In genomic region chr1:182409401-182410173, GRCm38 (mm10) we compare ENCODE assay signal across 7 mouse cellular contexts. TPM values are rescaled to one million over a fixed set of nuclear protein-coding genes. Genes with fewer than 3 reads are reported as not detected.
DNase-seq lines count a peak whose midpoint lies in the region; ATAC-seq and TF ChIP-seq lines count a peak whose summit lies in the region.

No protein-coding gene starts in this region.

- H3K4me1 ChIP-seq in heart, embryonic 15.5 days (replicated peaks): peaks cover 29% of the 10 kb centered on the region

- H3K4me3 ChIP-seq in heart, embryonic 15.5 days: peak overlapping the region; percentile 90
- peak overlapping the region; percentile 43 for H3K4me3 ChIP-seq in myocyte

- peak; percentile 19 to 26 for DNase-seq in B cell, adult 2 months
- peak; percentile 16 to 35 for DNase-seq in CD8-positive naive resting alpha-beta T cell, adult 2 months (ENCODE audit: low read depth in 2 of 2, low spot score in 2 of 2)
- DNase-seq in cerebellum, adult 9-11 months: peak; percentile 54
- peak; percentile 58 for DNase-seq in liver
- DNase-seq in layer of hippocampus, adult 8-10 months (ENCODE audit: low spot score in 2 of 2): no peak

- H3K9ac ChIP-seq in heart, embryonic 15.5 days: peak overlapping the region; percentile 96

- peak overlapping the region; percentile 68 for H3ac ChIP-seq in myocyte (ENCODE audit: control insufficient read depth, insufficient read length)

- H3K36me3 ChIP-seq in heart, embryonic 15.5 days: no peaks in the 10 kb centered on the region
- H3K36me3 ChIP-seq in myocyte (ENCODE audit: control insufficient read depth, insufficient read depth): no peaks in the 10 kb centered on the region

- H3K9me3 ChIP-seq in heart, embryonic 15.5 days (replicated peaks): no peaks in the 10 kb centered on the region

- 2% methylated on average over 34 of the region's 34 CpGs for WGBS in heart, embryonic 15.5 days

- peak overlapping the region; percentile 95 for H3K27ac ChIP-seq in heart, embryonic 15.5 days

- H3K79me2 ChIP-seq in myocyte (ENCODE audit: control insufficient read depth, insufficient read depth): peaks cover 49% of the 10 kb centered on the region

- peak overlapping the region; percentile 84 for H3K4me2 ChIP-seq in heart, embryonic 15.5 days
- H3K4me2 ChIP-seq in myocyte (ENCODE audit: low read depth): peak overlapping the region; percentile 85

- ATAC-seq in heart, embryonic 15.5 days (replicated peaks; ENCODE audit: insufficient number of reproducible peaks, insufficient read depth, low FRiP score, low read depth): peak; percentile 71

- no peak for TF ChIP-seq POLR2A in myocyte (IDR thresholded peaks at IDR 0.05; ENCODE audit: insufficient read length, low read depth)

- H3K27me3 ChIP-seq in heart, embryonic 15.5 days: no peaks in the 10 kb centered on the region
- H3K27me3 ChIP-seq in myocyte (ENCODE audit: control insufficient read depth, insufficient read depth, insufficient read length): no peaks in the 10 kb centered on the region

TF ChIP-seq in myocyte, 11 proteins besides CTCF, POLR2A, EP300 and RAD21:
- TF ChIP-seq TCF12 (IDR thresholded peaks at IDR 0.05; ENCODE audit: insufficient read depth, poor library complexity, severe bottlenecking) (no peak), CEBPB (IDR thresholded peaks at IDR 0.05; ENCODE audit: insufficient read depth, poor library complexity, severe bottlenecking) (no peak), MYOG (IDR thresholded peaks at IDR 0.05; ENCODE audit: control insufficient read depth in 1 of 3, insufficient read depth in 1 of 3, insufficient read length in 2 of 3, low read depth in 2 of 3) (no peak), REST (IDR thresholded peaks at IDR 0.05; ENCODE audit: insufficient read depth, insufficient read length) (no peak), E2F4 (IDR thresholded peaks at IDR 0.05; ENCODE audit: insufficient read depth) (no peak), MAX (IDR thresholded peaks at IDR 0.05; ENCODE audit: low read depth) (no peak), TCF3 (IDR thresholded peaks at IDR 0.05; ENCODE audit: insufficient read length, low read depth) (no peak), SRF (IDR thresholded peaks at IDR 0.05; ENCODE audit: control insufficient read depth, insufficient read length, low read depth) (no peak), MYOD1 (IDR thresholded peaks at IDR 0.05; ENCODE audit: control insufficient read depth in 1 of 3, insufficient read length in 2 of 3, low read depth in 2 of 3) (no peak), USF1 (IDR thresholded peaks at IDR 0.05; ENCODE audit: low read depth) (no peak), POLR2AphosphoS2 (IDR thresholded peaks at IDR 0.05; ENCODE audit: insufficient read length, low read depth) (no peak)
TF ChIP-seq in myocyte: peak in this region for 0.

RNA-seq across cellular contexts. Expression of gene Trp53bp2, which starts 0.6 kb away (rescaled TPM):
- polyA plus RNA-seq in heart, embryonic 15.5 days (2015; fragmentation: Nextera tagmentation; extraction: Ambion mirVana): 12.0 and 15.5 TPM in 2 replicates
- polyA plus RNA-seq in myocyte (2012; fragmentation: generic; extraction: Trizol): 6.4 TPM
- 10 to 100 TPM; 29.3 to 34.7 (median 31.2) TPM for total RNA-seq in layer of hippocampus, adult 8-10 months (2022)

Comparison
In these comparisons a context has a peak if more than half of its experiments do, and no peak if none do; other contexts are left out.
1. DNase-seq: peak in B cell, adult 2 months (2 of 2), CD8-positive naive resting alpha-beta T cell, adult 2 months (2 of 2), cerebellum, adult 9-11 months (single experiment) and liver (single experiment); none in layer of hippocampus, adult 8-10 months (0 of 2).